Mouse (Mus musculus) erythroblast, embryonic 14.5 days (primary cell): Measurements from ENCODE around the gene Camk1d. TPM values are rescaled to one million over a fixed set of nuclear protein-coding genes. Genes with fewer than 3 reads are reported as not detected.

Experiments used
- H3K27me3 ChIP-seq: 2 replicates; pipeline ENCODE4 v1.6.1; 2012; ENCODE audit warnings: inconsistent platforms; ENCODE audit not compliant: control insufficient read depth
- H3K36me3 ChIP-seq: 2 replicates; pipeline ENCODE4 v1.6.1; 2012; ENCODE audit warnings: mild to moderate bottlenecking, inconsistent platforms; ENCODE audit not compliant: control insufficient read depth
- H3K4me1 ChIP-seq: 2 replicates; pipeline ENCODE4 v1.6.1; 2012; ENCODE audit warnings: inconsistent platforms; ENCODE audit not compliant: control insufficient read depth
- H3K4me3 ChIP-seq: replicated peaks from 2 replicates; pipeline ENCODE3; 2012; ENCODE audit warnings: moderate library complexity, mild to moderate bottlenecking, inconsistent platforms
- H3K9me3 ChIP-seq: 2 replicates; pipeline ENCODE4 v1.6.1; 2012; ENCODE audit warnings: low read length, inconsistent platforms, mixed read lengths; ENCODE audit not compliant: control insufficient read depth
- GATA1 ChIP-seq: IDR thresholded peaks from 2 replicates; pipeline ENCODE4 v1.6.1; 2012; ENCODE audit warnings: low read length, inconsistent platforms, mixed read lengths
- TAL1 ChIP-seq: IDR thresholded peaks from 3 replicates; pipeline ENCODE4 v1.6.1; 2012; ENCODE audit warnings: low read length, inconsistent platforms, mixed read lengths
- polyA plus RNA-seq: library from polyadenylated mRNA; stranded (reverse); fragments of >175 nt; gene quantifications from 2 replicates; pipeline ENCODE4 v1.2.3, GENCODE M21; 2012

The Camk1d gene
- polyA plus RNA-seq, 1 experiment: 0.02 TPM

GRCm38 (mm10) chr2:5713325-5714210 lies 747 bp downstream of the Camk1d start:
- no peaks in the 10 kb centered on the region for H3K36me3 ChIP-seq
- peaks cover 9% of the 10 kb centered on the region for H3K4me1 ChIP-seq
- H3K27me3 ChIP-seq: peaks cover 51% of the 10 kb centered on the region
- peaks cover 6% of the 10 kb centered on the region for H3K9me3 ChIP-seq
- TF ChIP-seq GATA1 (no peak), TAL1 (no peak)
- H3K4me3 ChIP-seq: peak overlapping the region; percentile 53

GRCm38 (mm10) chr2:5712255-5712654 lies 2.1 kb downstream of the Camk1d start:
- TF ChIP-seq GATA1: no peak
- no peak for TF ChIP-seq TAL1
- H3K4me1 ChIP-seq: peaks cover 9% of the 10 kb centered on the region
- peaks cover 51% of the 10 kb centered on the region for H3K27me3 ChIP-seq
- H3K9me3 ChIP-seq: peaks cover 2% of the 10 kb centered on the region; the same call in 1 of the 2 replicates
- no peak overlapping the region for H3K4me3 ChIP-seq
- H3K36me3 ChIP-seq: no peaks in the 10 kb centered on the region

DNA sequence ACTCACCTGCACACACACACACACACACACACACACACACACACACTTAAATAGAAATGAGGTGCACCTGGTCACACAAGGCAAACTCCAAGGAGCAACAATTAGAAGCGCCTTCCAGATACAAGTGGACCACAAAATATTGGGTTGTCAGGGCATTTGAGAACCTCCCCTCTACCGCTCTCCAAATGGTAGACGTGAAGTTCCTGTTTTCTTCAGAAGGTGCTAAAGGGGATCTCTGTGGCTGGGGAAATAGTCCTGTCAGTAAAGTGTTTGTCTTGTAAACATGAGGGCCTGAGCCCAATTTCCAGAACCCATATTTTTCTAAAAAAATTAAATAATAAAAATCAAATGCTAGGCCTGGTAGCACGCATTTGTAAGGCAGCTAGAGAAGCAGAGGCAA lies 4.4 kb downstream of the Camk1d start:
- H3K9me3 ChIP-seq: no peaks in the 10 kb centered on the region
- H3K4me3 ChIP-seq: no peak overlapping the region
- no peaks in the 10 kb centered on the region for H3K36me3 ChIP-seq
- H3K27me3 ChIP-seq: peaks cover 34% of the 10 kb centered on the region
- peaks cover 8% of the 10 kb centered on the region for H3K4me1 ChIP-seq
- no peak for TF ChIP-seq GATA1
- TF ChIP-seq TAL1: no peak

DNA sequence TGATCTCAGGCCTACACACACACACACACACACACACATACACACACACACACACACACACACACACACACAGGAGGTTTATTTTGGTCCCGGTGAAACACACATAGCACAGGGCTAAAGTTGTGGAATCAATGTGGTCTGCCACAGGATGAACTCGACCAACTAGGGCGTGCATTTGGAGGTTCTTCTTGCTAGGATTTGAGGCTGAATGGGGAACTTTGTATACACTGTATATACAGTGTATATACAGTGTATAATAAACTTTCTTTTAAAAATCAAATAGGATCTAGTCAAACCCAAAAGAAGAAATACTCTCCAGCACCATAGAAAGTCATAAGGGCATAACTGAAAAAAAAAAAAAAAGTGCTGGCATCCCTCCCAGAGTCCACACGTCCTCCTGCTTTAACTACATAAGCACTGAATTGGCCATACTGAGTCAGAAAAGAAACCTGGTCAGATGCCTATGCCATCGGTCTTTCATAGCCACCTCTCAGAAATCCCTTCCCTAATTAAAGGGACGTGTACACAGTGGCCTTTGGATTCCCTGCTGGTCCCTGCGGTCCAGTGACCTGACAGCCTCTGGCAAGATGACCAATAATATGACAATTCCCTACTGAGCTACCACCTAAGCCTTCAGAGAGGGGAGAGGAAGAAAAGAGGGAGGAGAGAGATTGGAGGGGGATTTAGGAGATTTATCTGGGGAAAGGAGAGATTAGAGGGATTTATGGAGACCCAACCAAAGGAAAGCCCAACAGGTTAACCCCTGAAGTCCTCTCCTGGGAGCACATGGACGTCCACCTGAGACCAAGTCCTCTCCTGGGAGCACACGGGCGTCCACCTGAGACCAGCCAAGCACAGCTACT lies 6.2 kb downstream of the Camk1d start:
- no peaks in the 10 kb centered on the region for H3K4me1 ChIP-seq
- no peaks in the 10 kb centered on the region for H3K9me3 ChIP-seq
- no peak overlapping the region for H3K4me3 ChIP-seq
- H3K27me3 ChIP-seq: peaks cover 16% of the 10 kb centered on the region
- TF ChIP-seq GATA1 (no peak), TAL1 (no peak)
- H3K36me3 ChIP-seq: no peaks in the 10 kb centered on the region

DNA sequence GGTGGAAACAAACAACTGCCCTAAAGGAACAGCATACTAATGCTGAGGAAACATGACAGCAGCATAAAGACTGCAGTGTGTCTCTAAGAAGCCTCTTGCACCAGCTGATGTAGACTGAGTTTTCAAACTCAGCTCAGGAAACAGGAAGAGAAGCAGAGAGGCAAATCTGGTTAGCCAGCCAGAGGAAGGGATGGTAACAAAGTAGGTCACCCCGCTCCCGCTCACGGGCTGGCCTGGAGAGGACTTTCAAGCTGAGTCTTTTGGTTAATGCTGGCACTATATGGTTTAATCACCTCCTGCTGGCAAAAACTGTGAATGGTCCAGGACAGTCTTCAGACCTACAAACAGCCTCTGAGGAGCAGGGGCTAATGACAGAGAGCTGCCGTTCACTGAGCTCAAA lies 7.7 kb downstream of the Camk1d start:
- no peaks in the 10 kb centered on the region for H3K9me3 ChIP-seq
- H3K36me3 ChIP-seq: no peaks in the 10 kb centered on the region
- H3K4me1 ChIP-seq: no peaks in the 10 kb centered on the region
- TF ChIP-seq TAL1 (no peak), GATA1 (no peak)
- peaks cover 1% of the 10 kb centered on the region for H3K27me3 ChIP-seq
- no peak overlapping the region for H3K4me3 ChIP-seq

DNA sequence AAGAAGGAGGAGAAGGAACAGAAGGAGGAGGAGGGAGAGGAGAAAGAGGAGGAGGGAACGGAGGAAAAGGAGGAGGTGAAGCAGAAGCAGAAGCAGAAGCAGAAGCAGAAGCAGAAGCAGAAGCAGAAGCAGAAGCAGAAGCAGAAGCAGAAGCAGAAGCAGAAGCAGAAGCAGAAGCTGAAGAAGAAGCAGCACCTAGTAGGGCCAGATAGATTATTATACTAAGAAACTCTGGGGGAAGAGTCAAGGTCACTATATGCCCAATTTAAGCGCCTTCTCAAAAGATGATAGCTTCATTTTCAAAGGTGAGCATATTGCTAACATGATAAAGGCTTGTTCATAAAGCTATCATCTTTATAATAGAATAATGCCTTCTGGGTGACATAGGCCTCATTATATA lies 11.9 kb downstream of the Camk1d start:
- no peaks in the 10 kb centered on the region for H3K36me3 ChIP-seq
- TF ChIP-seq TAL1 (no peak), GATA1 (no peak)
- peaks cover 10% of the 10 kb centered on the region for H3K4me1 ChIP-seq
- no peaks in the 10 kb centered on the region for H3K9me3 ChIP-seq
- no peak overlapping the region for H3K4me3 ChIP-seq
- no peaks in the 10 kb centered on the region for H3K27me3 ChIP-seq

DNA sequence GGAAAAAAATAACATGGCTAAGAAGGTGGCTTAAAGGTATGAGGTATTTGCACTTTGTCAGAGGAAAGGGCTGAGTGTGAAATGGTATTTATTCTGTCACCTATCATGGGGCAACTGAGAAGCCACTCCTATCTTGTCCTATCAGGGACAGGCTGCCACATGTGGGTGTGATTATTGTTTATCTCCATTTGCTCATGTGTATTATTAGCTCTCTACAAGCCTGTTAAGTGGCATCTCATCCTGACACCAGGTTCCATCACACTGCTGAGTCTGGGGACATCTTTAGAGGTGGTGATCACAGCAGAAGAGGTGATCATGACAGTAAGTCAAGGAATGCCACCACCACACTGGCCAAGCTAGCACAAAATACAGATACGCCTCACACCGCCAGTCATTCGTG lies 13.4 kb downstream of the Camk1d start:
- Histone ChIP-seq H3K36me3 (no peaks in the 10 kb centered on the region), H3K27me3 (no peaks in the 10 kb centered on the region), H3K9me3 (no peaks in the 10 kb centered on the region), H3K4me1 (peaks cover 10% of the 10 kb centered on the region), H3K4me3 (no peak overlapping the region)
- TF ChIP-seq GATA1 (no peak), TAL1 (no peak)

DNA sequence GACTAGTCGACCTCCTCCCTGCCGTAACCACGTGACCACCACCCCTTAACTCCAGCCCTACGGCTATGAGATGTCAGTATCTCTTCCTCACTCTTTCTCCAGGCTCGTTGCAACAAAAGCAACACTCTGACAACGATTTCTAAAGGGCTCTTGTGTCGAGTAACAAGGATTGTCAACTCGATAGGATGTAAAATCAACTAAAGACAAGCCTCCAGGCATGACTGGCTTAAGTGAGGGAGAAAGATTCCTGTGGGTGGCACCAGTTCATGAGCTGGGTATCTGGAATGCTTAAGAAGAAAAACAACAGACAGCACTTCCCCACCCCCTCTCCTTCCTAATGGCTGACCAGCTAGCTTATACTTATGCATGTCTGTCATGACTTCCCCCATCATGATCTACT lies 15.9 kb downstream of the Camk1d start:
- no peak for TF ChIP-seq GATA1
- no peak for TF ChIP-seq TAL1
- Histone ChIP-seq H3K4me1 (peaks cover 10% of the 10 kb centered on the region), H3K4me3 (no peak overlapping the region), H3K9me3 (no peaks in the 10 kb centered on the region), H3K36me3 (no peaks in the 10 kb centered on the region), H3K27me3 (no peaks in the 10 kb centered on the region)

DNA sequence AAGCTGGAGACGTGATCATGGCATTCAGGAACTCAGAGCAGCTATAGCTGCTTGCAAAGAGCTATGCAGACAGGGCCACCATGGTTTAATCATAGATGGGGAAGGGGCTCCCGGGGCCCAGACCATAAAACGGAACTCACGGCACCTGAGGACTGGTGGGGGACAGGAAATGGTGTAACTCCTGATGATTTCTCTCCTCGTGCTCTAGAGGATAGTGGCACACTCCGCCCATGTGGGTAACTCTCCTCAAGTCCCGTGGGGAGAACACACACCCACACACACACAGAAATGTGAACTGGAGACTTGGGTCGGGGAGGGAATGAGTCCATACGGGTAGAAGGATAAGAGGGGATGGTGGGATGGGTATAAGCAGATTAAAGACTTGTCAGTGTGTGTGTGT lies 20.2 kb downstream of the Camk1d start:
- no peaks in the 10 kb centered on the region for H3K36me3 ChIP-seq
- H3K4me1 ChIP-seq: no peaks in the 10 kb centered on the region
- no peak for TF ChIP-seq TAL1
- no peak for TF ChIP-seq GATA1
- H3K9me3 ChIP-seq: no peaks in the 10 kb centered on the region
- H3K4me3 ChIP-seq: no peak overlapping the region
- no peaks in the 10 kb centered on the region for H3K27me3 ChIP-seq
